Mouse (Mus musculus): ENCODE results near the gene Helz.

GRCm38 (mm10) chr11:107648668-107649067 lies 100.9 kb downstream of the Helz start:
- no peak for TF ChIP-seq POLR2A (IDR thresholded peaks at IDR 0.05; ENCODE audit: borderline replicate concordance, insufficient read depth, low read length)
- TF ChIP-seq CTCF (IDR thresholded peaks at IDR 0.05; ENCODE audit: borderline replicate concordance, insufficient read depth, low read depth, low read length) = no peak

Measured in cerebellum, adult 2 months (tissue).